Mouse (Mus musculus) E14TG2a.4 (cell line): Measurements from ENCODE around the gene Igfbp2.
A peak's percentile ranks its signal among the peaks of the same experiment; 100 is the strongest.

Experiments
- H3K27me3 ChIP-seq: 2 replicates; pipeline ENCODE4 v1.6.1; 2014; ENCODE audit warnings: low read length, control low read depth; ENCODE audit not compliant: insufficient read depth
- H3K36me3 ChIP-seq: 2 replicates; pipeline ENCODE4 v1.6.1; 2014; ENCODE audit warnings: low read length, control low read depth; ENCODE audit not compliant: insufficient read depth
- H3K4me1 ChIP-seq: replicated peaks from 2 replicates; pipeline ENCODE4 v1.6.1; 2014; ENCODE audit warnings: low read depth, low read length, control low read depth
- H3K4me3 ChIP-seq: replicated peaks from 2 replicates; pipeline ENCODE4 v1.5.1; 2014; ENCODE audit warnings: mild to moderate bottlenecking, low read length
- H3K9me3 ChIP-seq: 2 replicates; pipeline ENCODE4 v1.6.1; 2014; ENCODE audit warnings: low read length, control low read depth
- CTCF ChIP-seq: conservative IDR thresholded peaks from 2 replicates; pipeline ENCODE4 v1.5.1; 2014; ENCODE audit warnings: low read length
- NANOG ChIP-seq: IDR thresholded peaks from 2 replicates; pipeline ENCODE4 v1.6.1; 2014; ENCODE audit warnings: borderline replicate concordance, low read length, mixed read lengths
- POU5F1 ChIP-seq: IDR thresholded peaks from 2 replicates; pipeline ENCODE4 v1.6.1; 2014; ENCODE audit warnings: low read length, borderline replicate concordance

Gene Igfbp2

DNA sequence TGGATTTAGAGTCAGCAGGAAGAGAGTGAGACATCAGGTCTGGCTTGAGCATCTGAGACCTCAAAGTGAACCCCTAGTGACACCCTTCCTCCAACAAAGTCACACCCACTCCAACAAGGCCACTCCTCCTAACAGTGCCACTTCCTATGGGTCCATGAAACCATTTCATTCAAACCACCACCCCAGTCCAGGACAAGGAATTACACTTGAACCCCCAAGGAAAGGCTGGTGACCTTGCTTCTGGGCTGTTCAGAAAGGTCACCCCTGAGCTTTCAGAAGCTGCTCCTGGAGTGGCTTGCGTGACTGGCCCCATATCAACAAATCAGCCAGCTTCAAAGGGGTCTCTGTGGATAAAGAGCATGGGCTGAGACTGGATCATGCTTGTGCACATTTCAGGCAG lies 29.5 kb downstream of the Igfbp2 start:
- Histone ChIP-seq H3K9me3 (no peaks in the 10 kb centered on the region), H3K4me1 (peaks cover 34% of the 10 kb centered on the region), H3K27me3 (peaks cover 3% of the 10 kb centered on the region), H3K4me3 (no peak overlapping the region), H3K36me3 (peaks cover 50% of the 10 kb centered on the region)
- no peak for TF ChIP-seq POU5F1
- no peak for TF ChIP-seq CTCF
- no peak for TF ChIP-seq NANOG

- Histone ChIP-seq H3K4me3 (0 out of 2 replicates have a peak overlapping the region, but pooled peaks have one; percentile 8), H3K9me3 (no peaks in the 10 kb centered on the region), H3K4me1 (peaks cover 32% of the 10 kb centered on the region), H3K27me3 (peaks cover 9% of the 10 kb centered on the region), H3K36me3 (peaks cover 42% of the 10 kb centered on the region)
- TF ChIP-seq CTCF (peak; percentile 96), POU5F1 (no peak)
These were observed 30.3 kb downstream of the Igfbp2 start for GRCm38 (mm10) chr1:72854337-72855237.

DNA sequence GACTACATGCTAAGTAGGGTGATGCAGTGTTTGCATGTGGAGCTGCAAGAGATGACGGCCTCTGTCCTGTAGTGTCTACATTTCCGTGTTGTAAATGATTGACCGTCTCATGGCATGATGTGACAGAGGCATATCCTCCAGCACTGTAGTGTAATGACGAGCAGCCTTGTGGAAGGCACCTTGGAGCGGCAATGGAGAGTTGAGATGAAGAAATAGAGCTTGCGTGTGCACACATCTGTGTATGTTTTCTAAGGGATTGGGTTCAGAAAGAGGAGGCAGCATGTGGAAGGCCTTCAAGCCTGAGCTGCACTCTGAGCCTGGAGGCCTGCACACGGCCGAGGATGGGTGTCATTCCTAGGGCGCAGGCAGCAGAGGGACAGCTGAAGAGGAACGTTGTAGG lies 31.4 kb downstream of the Igfbp2 start:
- Histone ChIP-seq H3K4me3 (no peak overlapping the region), H3K9me3 (no peaks in the 10 kb centered on the region), H3K27me3 (peaks cover 20% of the 10 kb centered on the region), H3K36me3 (peaks cover 30% of the 10 kb centered on the region), H3K4me1 (peaks cover 25% of the 10 kb centered on the region)
- TF ChIP-seq POU5F1 (no peak), NANOG (no peak), CTCF (no peak)

- TF ChIP-seq POU5F1 (no peak), CTCF (no peak), NANOG (no peak)
- H3K36me3 ChIP-seq = peaks cover 24% of the 10 kb centered on the region
- H3K9me3 ChIP-seq = no peaks in the 10 kb centered on the region
- H3K27me3 ChIP-seq = peaks cover 25% of the 10 kb centered on the region
- H3K4me1 ChIP-seq = peaks cover 25% of the 10 kb centered on the region
- no peak overlapping the region for H3K4me3 ChIP-seq
These were observed 32.1 kb downstream of the Igfbp2 start for GRCm38 (mm10) chr1:72856209-72856909.

- TF ChIP-seq NANOG = no peak
- TF ChIP-seq POU5F1 = no peak
- no peak for TF ChIP-seq CTCF
These were observed 32.8 kb downstream of the Igfbp2 start for GRCm38 (mm10) chr1:72857142-72857541.

DNA sequence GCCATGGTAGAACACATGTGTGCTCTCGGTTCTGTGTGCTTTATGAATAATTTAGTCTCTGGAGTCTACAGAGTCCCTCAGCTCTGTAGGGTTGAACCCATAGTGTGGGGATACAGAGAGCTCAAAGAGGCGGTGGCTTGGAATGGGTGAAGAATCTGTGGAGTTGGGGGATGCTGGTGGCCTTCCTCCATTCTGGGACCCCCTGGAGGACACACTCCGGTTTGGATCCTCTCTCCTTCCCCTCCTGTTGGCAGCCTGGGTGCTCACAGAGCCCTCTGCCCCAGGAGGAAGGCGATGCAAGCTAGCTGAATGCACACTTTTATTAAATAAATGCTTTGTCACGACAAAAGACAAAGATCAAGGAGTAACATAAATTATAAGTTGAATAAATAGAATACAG lies 33.3 kb downstream of the Igfbp2 start:
- no peak overlapping the region for H3K4me3 ChIP-seq
- no peak for TF ChIP-seq CTCF
- TF ChIP-seq NANOG = no peak
- TF ChIP-seq POU5F1 = no peak
- H3K4me1 ChIP-seq = peaks cover 30% of the 10 kb centered on the region
- H3K36me3 ChIP-seq = peaks cover 11% of the 10 kb centered on the region
- H3K27me3 ChIP-seq = peaks cover 38% of the 10 kb centered on the region
- H3K9me3 ChIP-seq = no peaks in the 10 kb centered on the region

More at GRCm38 (mm10) chr1:72857142-72857541, 32.8 kb downstream of the Igfbp2 start:
- peaks cover 16% of the 10 kb centered on the region for H3K36me3 ChIP-seq
- H3K4me3 ChIP-seq = no peak overlapping the region
- H3K4me1 ChIP-seq = peaks cover 25% of the 10 kb centered on the region
- peaks cover 33% of the 10 kb centered on the region for H3K27me3 ChIP-seq
- H3K9me3 ChIP-seq = no peaks in the 10 kb centered on the region

- peaks cover 5% of the 10 kb centered on the region for H3K36me3 ChIP-seq
- H3K4me3 ChIP-seq = no peak overlapping the region
- peaks cover 34% of the 10 kb centered on the region for H3K4me1 ChIP-seq
- H3K27me3 ChIP-seq = peaks cover 44% of the 10 kb centered on the region
- TF ChIP-seq CTCF (no peak), POU5F1 (no peak), NANOG (no peak)
- H3K9me3 ChIP-seq = no peaks in the 10 kb centered on the region
These were observed 34.0 kb downstream of the Igfbp2 start for GRCm38 (mm10) chr1:72858286-72858685.

DNA sequence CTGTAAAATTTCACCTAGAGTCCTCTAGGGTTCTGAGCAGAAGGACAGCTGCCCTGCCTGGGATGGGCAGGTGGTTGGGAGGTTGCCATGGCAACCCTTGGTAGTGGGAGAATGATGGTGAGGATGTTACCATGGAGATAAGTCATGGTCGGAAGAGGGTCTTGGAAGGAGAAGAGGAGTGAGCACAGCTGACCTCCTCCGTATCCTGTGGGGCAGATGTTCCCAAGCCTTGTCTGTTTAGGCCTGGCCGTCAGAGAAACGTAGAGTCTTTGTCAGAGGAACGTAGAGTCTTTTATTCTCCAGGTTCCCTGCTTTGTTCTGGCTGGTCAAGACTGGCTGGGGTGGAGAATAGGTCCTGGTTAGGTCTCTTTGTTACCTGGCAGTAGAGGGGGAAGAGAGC lies 34.6 kb downstream of the Igfbp2 start:
- Histone ChIP-seq H3K4me3 (no peak overlapping the region), H3K4me1 (peaks cover 28% of the 10 kb centered on the region), H3K27me3 (peaks cover 50% of the 10 kb centered on the region), H3K36me3 (no peaks in the 10 kb centered on the region), H3K9me3 (no peaks in the 10 kb centered on the region)
- TF ChIP-seq POU5F1 (no peak), CTCF (no peak), NANOG (no peak)
